Mouse (Mus musculus): ENCODE results near the gene Slc25a29. TPM values are rescaled to one million over a fixed set of nuclear protein-coding genes. Genes with fewer than 3 reads are reported as not detected.

Slc25a29 gene
- polyA plus RNA-seq, 1 experiment from 2014 or later: 15.4 TPM

DNA sequence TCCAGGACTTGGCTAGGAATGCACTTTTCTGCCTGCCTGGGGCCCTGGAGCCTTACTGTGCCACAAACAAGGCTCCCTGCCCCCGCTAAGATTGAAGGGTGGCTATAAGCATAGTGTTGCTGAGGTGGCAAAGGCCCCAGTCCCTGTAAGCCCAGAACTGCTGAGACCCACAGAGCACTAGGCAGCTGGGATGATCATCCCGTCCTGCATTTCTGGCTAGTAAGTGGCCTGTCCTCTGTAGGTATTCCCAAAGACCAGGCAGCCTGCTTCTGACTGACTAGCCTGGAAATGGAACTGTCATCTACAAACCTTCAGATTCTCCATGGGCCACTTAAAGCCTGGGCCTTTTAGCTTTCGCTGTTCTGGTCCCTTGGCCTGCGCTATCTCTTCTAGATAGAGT is 15.2 kb downstream of the Slc25a29 start:
- Histone ChIP-seq H3K27me3 (replicated peaks) (no peaks in the 10 kb centered on the region), H3K9me3 (no peaks in the 10 kb centered on the region), H3K36me3 (peaks cover 11% of the 10 kb centered on the region; the same call in 1 of the 2 replicates), H3K27ac (no peak overlapping the region), H3K9ac (no peak overlapping the region), H3K4me2 (replicated peaks) (no peak overlapping the region), H3K4me3 (no peak overlapping the region), H3K4me1 (no peaks in the 10 kb centered on the region)
- no peak for ATAC-seq (ENCODE audit: low FRiP score, low read depth)
- WGBS: 88% methylated on average over 4 of the region's 4 CpGs

- Histone ChIP-seq H3K9me3 (no peaks in the 10 kb centered on the region), H3K4me2 (replicated peaks) (no peak overlapping the region), H3K27ac (no peak overlapping the region), H3K36me3 (peaks cover 26% of the 10 kb centered on the region; the same call in 1 of the 2 replicates), H3K4me3 (no peak overlapping the region), H3K4me1 (no peaks in the 10 kb centered on the region), H3K9ac (no peak overlapping the region), H3K27me3 (replicated peaks) (no peaks in the 10 kb centered on the region)
- no peak for ATAC-seq (ENCODE audit: low FRiP score, low read depth)
- WGBS: 87% methylated on average over 11 of the region's 11 CpGs
Measured at GRCm38 (mm10) chr12:108816569-108816968, 19.1 kb downstream of the Slc25a29 start.

DNA sequence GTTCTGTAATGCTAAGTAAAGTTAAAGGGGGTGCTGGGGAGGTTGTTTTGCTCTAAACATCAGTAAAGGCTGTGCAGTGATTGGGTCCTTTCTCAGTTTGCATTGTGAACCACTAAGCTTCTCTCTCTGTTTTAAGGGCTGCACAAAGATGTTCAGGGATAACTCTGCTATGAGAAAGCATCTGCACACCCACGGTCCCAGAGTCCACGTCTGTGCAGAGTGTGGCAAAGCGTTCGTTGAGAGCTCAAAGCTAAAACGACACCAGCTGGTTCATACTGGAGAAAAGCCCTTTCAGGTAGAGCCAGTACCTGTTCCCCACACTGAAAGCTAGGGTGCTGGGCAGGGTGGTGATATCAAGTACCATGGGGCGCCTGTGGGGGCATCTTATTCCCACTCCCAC is 21.2 kb downstream of the Slc25a29 start:
- no peaks in the 10 kb centered on the region for H3K9me3 ChIP-seq
- H3K4me2 ChIP-seq (replicated peaks): no peak overlapping the region
- H3K4me1 ChIP-seq: no peaks in the 10 kb centered on the region
- H3K27me3 ChIP-seq (replicated peaks): no peaks in the 10 kb centered on the region
- H3K27ac ChIP-seq: no peak overlapping the region
- no peak overlapping the region for H3K4me3 ChIP-seq
- no peak overlapping the region for H3K9ac ChIP-seq
- H3K36me3 ChIP-seq: peaks cover 30% of the 10 kb centered on the region; the same call in 1 of the 2 replicates
- 93% methylated on average over 6 of the region's 6 CpGs for WGBS
- no peak for ATAC-seq (ENCODE audit: low FRiP score, low read depth)

DNA sequence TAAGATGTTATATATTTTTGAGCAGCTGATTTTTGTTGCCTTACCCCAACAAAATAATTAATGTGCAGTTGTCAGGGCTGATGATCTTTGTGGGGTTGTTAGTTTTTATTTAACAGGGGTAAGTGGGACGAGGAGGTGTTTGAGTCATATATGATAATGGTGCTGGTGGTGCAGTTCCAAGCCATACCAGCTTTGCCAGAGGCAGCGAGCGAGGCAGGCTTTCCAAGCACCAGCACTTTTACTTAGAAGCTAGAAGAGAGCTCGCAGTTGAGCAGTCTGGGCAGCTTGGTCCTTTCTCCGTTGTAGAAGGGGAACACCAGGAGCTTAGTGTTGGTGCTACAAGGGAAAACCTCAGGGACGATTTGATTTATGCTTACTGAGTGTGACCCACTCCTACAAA is 23.2 kb downstream of the Slc25a29 start:
- H3K36me3 ChIP-seq: peaks cover 35% of the 10 kb centered on the region
- 88% methylated on average over 6 of the region's 6 CpGs for WGBS

GRCm38 (mm10) chr12:108811133-108811532 is 24.6 kb downstream of the Slc25a29 start:
- H3K27ac ChIP-seq: no peak overlapping the region
- H3K36me3 ChIP-seq: peaks cover 36% of the 10 kb centered on the region
- no peaks in the 10 kb centered on the region for H3K4me1 ChIP-seq
- no peak overlapping the region for H3K4me3 ChIP-seq
- no peaks in the 10 kb centered on the region for H3K27me3 ChIP-seq (replicated peaks)
- no peaks in the 10 kb centered on the region for H3K9me3 ChIP-seq
- no peak overlapping the region for H3K9ac ChIP-seq
- 66% methylated on average over 2 of the region's 2 CpGs for WGBS
- no peak for ATAC-seq (ENCODE audit: low FRiP score, low read depth)
- no peak overlapping the region for H3K4me2 ChIP-seq (replicated peaks)

More for the DNA sequence above, 23.2 kb downstream of the Slc25a29 start:
- Histone ChIP-seq H3K4me1 (no peaks in the 10 kb centered on the region), H3K4me3 (no peak overlapping the region), H3K9me3 (no peaks in the 10 kb centered on the region), H3K9ac (no peak overlapping the region), H3K27ac (no peak overlapping the region), H3K4me2 (replicated peaks) (no peak overlapping the region), H3K27me3 (replicated peaks) (no peaks in the 10 kb centered on the region)
- no peak for ATAC-seq (ENCODE audit: low FRiP score, low read depth)

GRCm38 (mm10) chr12:108810309-108810708 is 25.4 kb downstream of the Slc25a29 start:
- no peaks in the 10 kb centered on the region for H3K9me3 ChIP-seq
- no peak overlapping the region for H3K4me3 ChIP-seq
- no peak overlapping the region for H3K9ac ChIP-seq
- H3K27me3 ChIP-seq (replicated peaks): no peaks in the 10 kb centered on the region
- no peaks in the 10 kb centered on the region for H3K4me1 ChIP-seq
- no peak overlapping the region for H3K27ac ChIP-seq
- no peak overlapping the region for H3K4me2 ChIP-seq (replicated peaks)
- peaks cover 34% of the 10 kb centered on the region for H3K36me3 ChIP-seq
- WGBS: 93% methylated on average over 7 of the region's 7 CpGs
- no peak for ATAC-seq (ENCODE audit: low FRiP score, low read depth)

GRCm38 (mm10) chr12:108809771-108810170 is 25.9 kb downstream of the Slc25a29 start:
- Histone ChIP-seq H3K4me1 (no peaks in the 10 kb centered on the region), H3K36me3 (peaks cover 30% of the 10 kb centered on the region), H3K27ac (no peak overlapping the region), H3K4me2 (replicated peaks) (no peak overlapping the region), H3K9ac (no peak overlapping the region), H3K27me3 (replicated peaks) (no peaks in the 10 kb centered on the region), H3K4me3 (no peak overlapping the region), H3K9me3 (no peaks in the 10 kb centered on the region)
- WGBS: 85% methylated on average over 1 of the region's 1 CpGs
- ATAC-seq (ENCODE audit: low FRiP score, low read depth): no peak

DNA sequence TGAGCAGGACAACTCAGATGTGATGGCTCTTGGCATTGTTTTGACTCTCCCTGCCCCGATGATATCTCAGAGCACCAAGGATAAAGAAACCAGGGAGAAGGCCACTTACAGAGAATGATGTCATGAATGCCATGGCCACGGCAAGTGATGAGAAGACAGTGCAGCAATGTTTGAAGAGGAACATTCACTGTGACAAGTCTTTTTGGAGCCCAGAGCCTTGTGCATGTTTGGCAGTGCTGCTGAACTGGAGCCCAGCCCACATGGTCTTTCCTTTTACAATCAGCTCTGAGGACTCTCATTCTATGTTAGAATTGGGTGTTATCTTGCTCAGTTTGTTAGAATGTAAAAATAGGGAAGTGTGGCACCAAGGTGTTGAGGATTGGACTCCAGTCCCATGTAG is 27.2 kb downstream of the Slc25a29 start:
- Histone ChIP-seq H3K36me3 (peaks cover 18% of the 10 kb centered on the region), H3K9ac (no peak overlapping the region), H3K9me3 (no peaks in the 10 kb centered on the region), H3K27ac (no peak overlapping the region), H3K4me3 (no peak overlapping the region), H3K4me2 (replicated peaks) (no peak overlapping the region), H3K27me3 (replicated peaks) (no peaks in the 10 kb centered on the region), H3K4me1 (no peaks in the 10 kb centered on the region)
- ATAC-seq (ENCODE audit: low FRiP score, low read depth): no peak
- 90% methylated on average over 2 of the region's 2 CpGs for WGBS

- Histone ChIP-seq H3K9me3 (no peaks in the 10 kb centered on the region), H3K27ac (no peak overlapping the region), H3K4me2 (replicated peaks) (no peak overlapping the region), H3K4me1 (peaks cover 2% of the 10 kb centered on the region), H3K4me3 (no peak overlapping the region), H3K9ac (no peak overlapping the region), H3K36me3 (peaks cover 12% of the 10 kb centered on the region), H3K27me3 (replicated peaks) (no peaks in the 10 kb centered on the region)
- 94% methylated on average over 2 of the region's 2 CpGs for WGBS
- ATAC-seq (ENCODE audit: low FRiP score, low read depth): no peak
Measured at GRCm38 (mm10) chr12:108804388-108804787, 31.3 kb downstream of the Slc25a29 start.

- no peak overlapping the region for H3K9ac ChIP-seq
- no peak overlapping the region for H3K4me2 ChIP-seq (replicated peaks)
- H3K4me3 ChIP-seq: no peak overlapping the region
- H3K27me3 ChIP-seq (replicated peaks): no peaks in the 10 kb centered on the region
- H3K27ac ChIP-seq: no peak overlapping the region
- peaks cover 3% of the 10 kb centered on the region; the same call in 1 of the 2 replicates for H3K36me3 ChIP-seq
- WGBS: 91% methylated on average over 2 of the region's 2 CpGs
- ATAC-seq (ENCODE audit: low FRiP score, low read depth): no peak
- H3K4me1 ChIP-seq: peaks cover 13% of the 10 kb centered on the region
- H3K9me3 ChIP-seq: no peaks in the 10 kb centered on the region
Measured at GRCm38 (mm10) chr12:108801613-108802012, 34.1 kb downstream of the Slc25a29 start.

DNA sequence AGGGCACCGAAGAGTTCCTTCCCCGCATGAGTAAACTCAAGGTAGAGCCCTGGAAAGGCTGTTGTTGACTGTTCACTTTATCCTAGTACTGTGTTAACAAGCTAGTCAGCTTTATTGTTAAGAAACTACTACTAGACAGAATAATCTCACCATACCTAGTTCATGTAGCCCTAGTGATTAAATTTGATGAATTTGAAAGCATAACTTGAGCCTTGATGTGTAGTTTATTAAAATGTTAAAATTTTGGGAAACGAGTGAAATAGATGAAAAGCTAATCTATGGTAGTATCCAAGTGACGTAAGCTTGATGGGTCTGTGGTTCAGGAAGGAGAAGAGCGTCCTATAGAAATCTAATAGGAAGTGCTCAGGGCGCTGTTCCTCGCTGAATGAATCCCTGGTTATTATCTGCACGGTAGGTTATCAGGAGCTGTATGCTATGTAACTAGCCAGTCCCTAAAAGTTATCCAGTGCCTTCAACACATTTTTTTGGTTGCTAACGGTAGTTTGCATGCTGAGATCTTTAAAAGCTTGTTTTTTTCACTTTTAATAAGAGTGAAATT is 40.6 kb downstream of the Slc25a29 start:
- 32% methylated on average over 9 of the region's 9 CpGs for WGBS
- H3K9me3 ChIP-seq: no peaks in the 10 kb centered on the region
- H3K27me3 ChIP-seq (replicated peaks): no peaks in the 10 kb centered on the region
- H3K4me2 ChIP-seq (replicated peaks): peak overlapping the region; percentile 65
- no peak for ATAC-seq (ENCODE audit: low FRiP score, low read depth)
- peak overlapping the region; percentile 96 for H3K9ac ChIP-seq
- no peaks in the 10 kb centered on the region for H3K36me3 ChIP-seq
- peak overlapping the region; percentile 99 for H3K4me3 ChIP-seq
- no peak overlapping the region for H3K27ac ChIP-seq
- peaks cover 38% of the 10 kb centered on the region for H3K4me1 ChIP-seq

DNA sequence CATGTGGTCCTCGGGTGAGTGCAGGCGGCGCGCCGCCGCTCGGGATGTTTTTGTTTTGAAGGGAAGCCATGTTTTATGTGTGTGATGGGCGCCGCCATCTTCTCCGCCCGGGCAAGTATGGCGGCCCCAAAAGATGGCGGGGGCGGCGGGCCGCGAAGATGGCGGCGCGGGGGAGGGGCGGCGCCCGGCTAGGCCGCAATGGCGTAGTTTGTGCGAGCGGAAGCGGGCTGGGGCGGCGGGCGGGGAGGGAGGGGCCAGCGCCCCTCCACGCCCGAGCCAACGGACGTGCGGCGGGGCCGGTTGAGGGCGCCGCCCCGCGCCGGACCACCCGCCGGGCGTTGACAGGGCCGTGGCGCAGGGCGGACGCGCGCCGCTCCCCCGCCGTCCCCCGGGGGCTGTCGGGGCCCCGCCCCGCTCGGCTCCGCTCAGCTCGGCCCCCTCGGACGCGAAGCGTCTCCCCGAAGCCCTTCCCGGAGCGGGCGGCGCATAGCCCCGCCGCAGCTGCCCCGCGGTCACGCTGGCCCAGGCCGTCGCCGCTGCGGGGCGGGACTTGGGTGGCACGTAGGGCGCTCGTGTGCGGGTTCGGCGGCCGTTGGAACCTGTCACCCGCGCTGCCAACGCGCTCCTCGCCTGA is 41.5 kb downstream of the Slc25a29 start:
- Histone ChIP-seq H3K9ac (peak overlapping the region; percentile 96), H3K36me3 (no peaks in the 10 kb centered on the region), H3K4me3 (peak overlapping the region; percentile 99), H3K9me3 (no peaks in the 10 kb centered on the region), H3K4me2 (replicated peaks) (peak overlapping the region; percentile 65), H3K27me3 (replicated peaks) (no peaks in the 10 kb centered on the region), H3K4me1 (peaks cover 35% of the 10 kb centered on the region), H3K27ac (peak overlapping the region; percentile 96)
- WGBS: under 1% methylated on average over 80 of the region's 94 CpGs
- peak; percentile 71 for ATAC-seq (ENCODE audit: low FRiP score, low read depth)

GRCm38 (mm10) chr12:108793453-108793941 is 42.2 kb downstream of the Slc25a29 start:
- under 1% methylated on average over 51 of the region's 71 CpGs for WGBS
- ATAC-seq (ENCODE audit: low FRiP score, low read depth): no peak; the same call in 1 of the 2 replicates
- Histone ChIP-seq H3K9ac (peak overlapping the region; percentile 96), H3K4me2 (replicated peaks) (peak overlapping the region; percentile 65), H3K27ac (peak overlapping the region; percentile 96), H3K4me1 (peaks cover 34% of the 10 kb centered on the region), H3K27me3 (replicated peaks) (no peaks in the 10 kb centered on the region), H3K36me3 (no peaks in the 10 kb centered on the region), H3K4me3 (peak overlapping the region; percentile 99), H3K9me3 (no peaks in the 10 kb centered on the region)

Data from neural tube, embryonic 12.5 days (tissue).